Mouse (Mus musculus): ENCODE measurements around the gene Fam8a1. TPM values are rescaled to one million over a fixed set of nuclear protein-coding genes. Genes with fewer than 3 reads are reported as not detected.

Gene Fam8a1
- polyA plus RNA-seq, 1 experiment from 2014 or later: 4.6 TPM

DNA sequence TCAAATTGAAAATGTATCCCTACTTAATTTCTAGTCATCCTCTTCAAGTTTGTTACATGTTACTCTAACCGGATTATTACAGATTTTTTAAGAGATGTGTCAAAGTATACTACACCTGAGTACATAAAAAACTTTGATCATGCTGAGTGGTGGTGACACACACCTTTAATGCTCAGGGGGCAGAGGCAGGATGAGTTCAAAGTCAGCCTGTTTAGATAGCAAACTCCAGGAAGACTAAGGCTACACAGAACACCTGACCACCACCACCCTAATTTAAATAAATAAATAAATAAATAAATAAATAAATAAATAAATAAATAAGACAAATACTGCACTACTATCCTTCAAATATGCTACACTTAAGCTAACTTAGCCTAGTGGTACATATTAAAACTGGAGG is 26.6 kb downstream of the Fam8a1 start:
- no peaks in the 10 kb centered on the region for H3K4me1 ChIP-seq (ENCODE audit: control insufficient read depth, insufficient read depth, low read length)
- no peak overlapping the region for H3K4me3 ChIP-seq (ENCODE audit: low read length)
- no peaks in the 10 kb centered on the region for H3K9me3 ChIP-seq (ENCODE audit: control insufficient read depth, low read length)
- 92% methylated on average over 1 of the region's 1 CpGs for WGBS
- no peaks in the 10 kb centered on the region for H3K27me3 ChIP-seq (replicated peaks; ENCODE audit: control insufficient read depth, insufficient read depth, low read length)
- H3K9ac ChIP-seq (ENCODE audit: low read depth, low read length): no peak overlapping the region
- H3K27ac ChIP-seq (ENCODE audit: low read length): no peak overlapping the region
- ATAC-seq: peak; percentile 74
- peaks cover 5% of the 10 kb centered on the region for H3K36me3 ChIP-seq (ENCODE audit: control insufficient read depth, insufficient read depth, low read length)
- H3K4me2 ChIP-seq (ENCODE audit: low read depth, low read length): no peak overlapping the region

DNA sequence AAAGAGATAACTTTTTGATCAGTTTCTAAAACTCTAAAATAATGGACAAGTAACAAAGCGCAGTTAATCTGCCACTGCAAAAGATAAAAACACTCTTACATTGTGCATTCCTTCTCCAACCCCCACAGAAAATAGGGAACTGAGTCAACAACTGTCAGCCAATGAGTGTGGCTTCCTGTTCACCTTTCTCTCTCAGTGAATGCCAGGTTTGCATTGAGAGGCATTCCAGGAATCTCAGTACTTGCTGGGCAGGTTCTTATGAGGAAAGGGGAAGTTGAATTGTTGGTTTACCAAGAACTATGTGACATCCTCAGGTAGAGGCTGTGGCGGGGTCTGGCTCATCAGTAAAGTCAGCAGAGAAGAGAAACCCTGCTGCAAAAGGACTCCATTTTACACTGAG is 27.5 kb downstream of the Fam8a1 start:
- Histone ChIP-seq H3K9me3 (ENCODE audit: control insufficient read depth, low read length) (no peaks in the 10 kb centered on the region), H3K4me1 (ENCODE audit: control insufficient read depth, insufficient read depth, low read length) (no peaks in the 10 kb centered on the region), H3K9ac (ENCODE audit: low read depth, low read length) (no peak overlapping the region), H3K4me3 (ENCODE audit: low read length) (no peak overlapping the region), H3K27ac (ENCODE audit: low read length) (peak overlapping the region; percentile 33; the same call in 1 of the 2 replicates), H3K4me2 (ENCODE audit: low read depth, low read length) (no peak overlapping the region), H3K36me3 (ENCODE audit: control insufficient read depth, insufficient read depth, low read length) (peaks cover 5% of the 10 kb centered on the region), H3K27me3 (replicated peaks; ENCODE audit: control insufficient read depth, insufficient read depth, low read length) (no peaks in the 10 kb centered on the region)
- ATAC-seq: peak; percentile 45; the same call in 1 of the 2 replicates
- WGBS: 70% methylated on average over 2 of the region's 2 CpGs

DNA sequence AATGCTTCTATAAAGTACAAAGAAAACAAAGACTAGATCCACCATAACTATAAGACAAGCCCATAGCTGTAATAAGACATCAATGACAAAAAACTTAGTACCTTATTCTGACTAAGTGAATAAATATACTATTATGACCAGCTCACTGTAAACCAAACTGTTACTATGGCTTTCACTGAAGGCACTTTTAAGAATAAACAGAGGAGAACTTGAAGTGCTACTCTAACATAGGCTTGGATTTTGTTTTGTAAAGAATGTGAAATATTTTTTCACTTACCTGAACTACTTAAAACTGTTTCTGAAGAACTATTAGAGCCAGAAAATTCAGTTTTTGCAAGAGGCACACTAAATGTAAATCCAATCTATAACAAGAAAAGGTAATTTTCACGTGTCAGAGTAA is 30.1 kb downstream of the Fam8a1 start:
- H3K36me3 ChIP-seq (ENCODE audit: control insufficient read depth, insufficient read depth, low read length): no peaks in the 10 kb centered on the region
- no peaks in the 10 kb centered on the region for H3K27me3 ChIP-seq (replicated peaks; ENCODE audit: control insufficient read depth, insufficient read depth, low read length)
- H3K9ac ChIP-seq (ENCODE audit: low read depth, low read length): no peak overlapping the region
- 90% methylated on average over 1 of the region's 1 CpGs for WGBS
- H3K4me3 ChIP-seq (ENCODE audit: low read length): no peak overlapping the region
- no peak overlapping the region for H3K27ac ChIP-seq (ENCODE audit: low read length)
- no peaks in the 10 kb centered on the region for H3K4me1 ChIP-seq (ENCODE audit: control insufficient read depth, insufficient read depth, low read length)
- H3K9me3 ChIP-seq (ENCODE audit: control insufficient read depth, low read length): no peaks in the 10 kb centered on the region
- H3K4me2 ChIP-seq (ENCODE audit: low read depth, low read length): no peak overlapping the region
- no peak for ATAC-seq

DNA sequence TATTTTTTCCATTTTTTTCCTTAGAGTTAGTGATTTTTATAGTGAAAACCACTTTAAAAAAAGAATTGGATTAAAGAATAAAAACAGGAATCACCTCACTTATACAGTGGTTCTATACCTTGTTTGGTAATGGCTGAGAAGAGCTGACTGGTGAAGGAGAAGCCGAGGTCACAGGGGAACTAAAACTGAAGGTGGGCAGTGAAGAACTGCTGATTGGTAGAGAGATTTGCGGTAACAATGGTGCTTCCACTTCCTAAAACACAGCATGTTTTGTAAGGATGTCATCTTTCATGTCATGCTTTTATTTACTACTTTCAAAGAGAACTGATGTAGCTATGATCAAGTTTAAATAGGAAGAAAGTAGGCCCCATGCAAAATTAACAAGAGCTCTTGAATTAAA is 32.2 kb downstream of the Fam8a1 start:
- ATAC-seq: no peak
- H3K27ac ChIP-seq (ENCODE audit: low read length): no peak overlapping the region
- H3K36me3 ChIP-seq (ENCODE audit: control insufficient read depth, insufficient read depth, low read length): no peaks in the 10 kb centered on the region
- H3K4me1 ChIP-seq (ENCODE audit: control insufficient read depth, insufficient read depth, low read length): no peaks in the 10 kb centered on the region
- H3K4me3 ChIP-seq (ENCODE audit: low read length): no peak overlapping the region
- no peak overlapping the region for H3K4me2 ChIP-seq (ENCODE audit: low read depth, low read length)
- H3K9me3 ChIP-seq (ENCODE audit: control insufficient read depth, low read length): no peaks in the 10 kb centered on the region
- WGBS: 83% methylated on average over 2 of the region's 2 CpGs
- H3K9ac ChIP-seq (ENCODE audit: low read depth, low read length): no peak overlapping the region
- H3K27me3 ChIP-seq (replicated peaks; ENCODE audit: control insufficient read depth, insufficient read depth, low read length): no peaks in the 10 kb centered on the region

DNA sequence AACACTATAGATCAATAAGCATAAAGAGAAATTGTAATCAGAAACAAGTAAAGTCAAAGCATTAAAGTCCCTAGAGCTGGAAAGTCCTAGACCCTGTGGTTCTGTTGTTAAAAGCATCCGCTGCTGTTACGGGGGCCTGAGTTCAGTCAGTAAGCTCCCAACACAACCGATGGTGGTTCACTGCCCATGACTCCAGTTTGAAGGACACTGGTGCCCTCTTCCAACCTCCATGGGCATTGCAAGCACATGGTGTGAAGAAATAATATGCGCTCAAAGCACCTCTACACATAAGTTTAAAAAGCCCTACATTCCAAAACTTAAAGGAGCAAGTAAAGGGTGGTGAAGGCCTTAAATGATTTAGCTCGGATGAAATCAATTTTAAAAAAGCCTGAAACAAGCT is 33.8 kb downstream of the Fam8a1 start:
- Histone ChIP-seq H3K4me3 (ENCODE audit: low read length) (no peak overlapping the region), H3K36me3 (ENCODE audit: control insufficient read depth, insufficient read depth, low read length) (no peaks in the 10 kb centered on the region), H3K27ac (ENCODE audit: low read length) (no peak overlapping the region), H3K9ac (ENCODE audit: low read depth, low read length) (no peak overlapping the region), H3K4me2 (ENCODE audit: low read depth, low read length) (no peak overlapping the region), H3K27me3 (replicated peaks; ENCODE audit: control insufficient read depth, insufficient read depth, low read length) (no peaks in the 10 kb centered on the region), H3K9me3 (ENCODE audit: control insufficient read depth, low read length) (no peaks in the 10 kb centered on the region), H3K4me1 (ENCODE audit: control insufficient read depth, insufficient read depth, low read length) (no peaks in the 10 kb centered on the region)
- 85% methylated on average over 5 of the region's 5 CpGs for WGBS
- no peak for ATAC-seq

DNA sequence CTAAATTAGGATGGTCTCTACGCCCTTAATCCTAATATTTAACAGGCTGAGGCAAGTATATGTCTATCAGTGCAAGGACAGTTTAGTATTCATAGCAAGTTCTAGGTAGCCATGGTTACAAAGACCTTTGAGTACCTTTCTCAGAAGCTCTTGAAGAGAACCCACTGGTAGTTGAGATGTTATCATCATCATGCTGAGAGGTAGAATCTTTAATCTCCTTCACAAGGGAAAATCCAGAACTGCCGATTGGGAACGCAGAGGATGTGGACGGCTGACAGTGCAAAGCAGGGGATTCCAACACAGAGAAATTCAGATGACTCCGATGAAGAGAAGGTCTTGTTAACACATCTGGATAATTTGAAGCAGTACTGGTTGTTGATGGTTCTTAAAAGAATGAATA is 44.2 kb downstream of the Fam8a1 start:
- no peaks in the 10 kb centered on the region for H3K9me3 ChIP-seq (ENCODE audit: control insufficient read depth, low read length)

DNA sequence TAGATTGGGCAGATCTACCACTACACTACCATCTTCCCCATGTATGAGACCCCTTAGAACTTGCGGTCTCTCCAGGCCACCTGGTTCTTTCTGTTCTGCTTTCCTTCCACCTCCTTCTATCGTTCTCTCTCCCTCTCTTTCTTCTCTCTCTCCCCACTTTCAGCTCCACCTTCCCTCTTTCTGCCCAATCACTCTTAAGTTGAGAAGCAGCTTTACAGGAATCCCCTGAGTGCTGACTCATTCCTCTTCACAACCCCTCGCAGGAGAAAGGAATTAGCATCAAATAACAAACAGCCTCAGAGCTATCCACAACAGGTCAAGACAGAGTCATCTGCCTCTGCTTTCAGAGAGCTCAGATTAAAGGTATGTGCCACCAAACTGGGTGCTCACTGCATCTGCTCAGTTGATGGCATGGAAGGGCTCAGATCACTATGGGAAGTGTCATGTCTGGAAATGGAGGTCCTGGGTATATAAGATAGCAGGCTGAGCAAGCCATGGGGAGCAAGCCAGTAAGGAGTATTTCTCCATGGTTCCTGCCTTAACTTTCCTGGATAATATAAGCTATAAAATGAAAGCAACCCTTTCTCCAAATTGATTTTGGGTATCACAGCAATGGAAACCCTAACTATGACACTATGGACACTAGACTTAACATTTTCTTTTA is 46.8 kb downstream of the Fam8a1 start:
- H3K4me1 ChIP-seq (ENCODE audit: control insufficient read depth, insufficient read depth, low read length): no peaks in the 10 kb centered on the region; the same call in 1 of the 2 replicates
- H3K27ac ChIP-seq (ENCODE audit: low read length): no peak overlapping the region
- H3K9me3 ChIP-seq (ENCODE audit: control insufficient read depth, low read length): no peaks in the 10 kb centered on the region
- no peak overlapping the region for H3K9ac ChIP-seq (ENCODE audit: low read depth, low read length)
- WGBS: 64% methylated on average over 3 of the region's 3 CpGs
- H3K4me3 ChIP-seq (ENCODE audit: low read length): no peak overlapping the region
- H3K4me2 ChIP-seq (ENCODE audit: low read depth, low read length): no peak overlapping the region
- ATAC-seq: no peak
- no peaks in the 10 kb centered on the region for H3K27me3 ChIP-seq (replicated peaks; ENCODE audit: control insufficient read depth, insufficient read depth, low read length)
- H3K36me3 ChIP-seq (ENCODE audit: control insufficient read depth, insufficient read depth, low read length): peaks cover 4% of the 10 kb centered on the region; the same call in 1 of the 2 replicates

More for the DNA sequence above, 44.2 kb downstream of the Fam8a1 start:
- no peak overlapping the region for H3K9ac ChIP-seq (ENCODE audit: low read depth, low read length)
- H3K27ac ChIP-seq (ENCODE audit: low read length): no peak overlapping the region
- peaks cover 6% of the 10 kb centered on the region for H3K36me3 ChIP-seq (ENCODE audit: control insufficient read depth, insufficient read depth, low read length)
- no peaks in the 10 kb centered on the region; the same call in 1 of the 2 replicates for H3K4me1 ChIP-seq (ENCODE audit: control insufficient read depth, insufficient read depth, low read length)
- H3K4me2 ChIP-seq (ENCODE audit: low read depth, low read length): no peak overlapping the region
- H3K4me3 ChIP-seq (ENCODE audit: low read length): no peak overlapping the region
- WGBS: 96% methylated on average over 5 of the region's 5 CpGs
- ATAC-seq: no peak
- H3K27me3 ChIP-seq (replicated peaks; ENCODE audit: control insufficient read depth, insufficient read depth, low read length): no peaks in the 10 kb centered on the region

DNA sequence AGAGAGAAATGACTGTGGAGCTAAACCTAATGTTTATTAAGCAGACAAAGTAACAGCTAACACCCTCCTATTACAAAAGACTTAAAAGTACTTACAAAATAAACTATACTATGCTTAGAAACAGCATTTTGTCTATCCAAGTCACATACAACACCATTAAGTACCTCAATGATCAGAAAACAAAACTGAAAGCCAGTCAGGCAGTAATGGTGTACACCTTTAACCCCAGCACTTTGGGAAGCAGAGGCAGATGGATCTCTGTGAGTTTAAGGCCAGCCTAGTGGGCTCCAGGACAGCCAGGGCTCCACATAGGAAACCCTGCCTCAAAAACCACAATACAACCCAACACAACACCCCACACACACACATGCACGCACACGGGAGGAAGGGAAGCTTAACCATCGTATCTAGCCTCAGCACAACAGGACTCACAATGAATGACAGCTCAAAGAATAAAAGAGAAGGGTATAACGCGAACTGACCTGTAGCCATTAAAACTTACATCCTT is 49.6 kb downstream of the Fam8a1 start:
- H3K36me3 ChIP-seq (ENCODE audit: control insufficient read depth, insufficient read depth, low read length): no peaks in the 10 kb centered on the region
- H3K27me3 ChIP-seq (replicated peaks; ENCODE audit: control insufficient read depth, insufficient read depth, low read length): no peaks in the 10 kb centered on the region
- H3K4me2 ChIP-seq (ENCODE audit: low read depth, low read length): no peak overlapping the region
- H3K9ac ChIP-seq (ENCODE audit: low read depth, low read length): no peak overlapping the region
- WGBS: 80% methylated on average over 5 of the region's 5 CpGs
- H3K4me3 ChIP-seq (ENCODE audit: low read length): no peak overlapping the region
- no peaks in the 10 kb centered on the region for H3K9me3 ChIP-seq (ENCODE audit: control insufficient read depth, low read length)
- H3K27ac ChIP-seq (ENCODE audit: low read length): no peak overlapping the region
- no peak for ATAC-seq
- no peaks in the 10 kb centered on the region; the same call in 1 of the 2 replicates for H3K4me1 ChIP-seq (ENCODE audit: control insufficient read depth, insufficient read depth, low read length)

DNA sequence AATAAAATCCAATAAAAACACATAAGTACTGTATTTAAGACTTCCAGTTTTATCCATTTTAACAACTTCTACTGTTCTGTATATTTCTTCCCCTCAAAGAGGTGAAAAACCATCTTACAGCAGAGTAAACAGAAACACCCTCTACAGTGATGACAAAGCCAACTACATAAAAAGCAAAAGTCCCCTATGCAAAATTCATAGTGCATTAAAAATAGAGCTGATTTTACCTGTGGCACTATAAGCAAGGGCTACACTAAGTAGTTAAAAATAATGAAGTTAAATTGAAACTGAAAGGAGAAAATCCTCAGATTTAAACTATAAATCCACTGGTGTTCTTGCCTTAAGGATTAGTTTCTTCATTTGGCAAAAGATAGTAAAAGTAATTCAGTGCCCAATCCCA is 51.7 kb downstream of the Fam8a1 start:
- Histone ChIP-seq H3K9ac (ENCODE audit: low read depth, low read length) (no peak overlapping the region), H3K9me3 (ENCODE audit: control insufficient read depth, low read length) (no peaks in the 10 kb centered on the region), H3K4me2 (ENCODE audit: low read depth, low read length) (no peak overlapping the region), H3K4me3 (ENCODE audit: low read length) (no peak overlapping the region), H3K27me3 (replicated peaks; ENCODE audit: control insufficient read depth, insufficient read depth, low read length) (no peaks in the 10 kb centered on the region), H3K27ac (ENCODE audit: low read length) (no peak overlapping the region), H3K36me3 (ENCODE audit: control insufficient read depth, insufficient read depth, low read length) (no peaks in the 10 kb centered on the region), H3K4me1 (ENCODE audit: control insufficient read depth, insufficient read depth, low read length) (peaks cover 6% of the 10 kb centered on the region)
- ATAC-seq: no peak

DNA sequence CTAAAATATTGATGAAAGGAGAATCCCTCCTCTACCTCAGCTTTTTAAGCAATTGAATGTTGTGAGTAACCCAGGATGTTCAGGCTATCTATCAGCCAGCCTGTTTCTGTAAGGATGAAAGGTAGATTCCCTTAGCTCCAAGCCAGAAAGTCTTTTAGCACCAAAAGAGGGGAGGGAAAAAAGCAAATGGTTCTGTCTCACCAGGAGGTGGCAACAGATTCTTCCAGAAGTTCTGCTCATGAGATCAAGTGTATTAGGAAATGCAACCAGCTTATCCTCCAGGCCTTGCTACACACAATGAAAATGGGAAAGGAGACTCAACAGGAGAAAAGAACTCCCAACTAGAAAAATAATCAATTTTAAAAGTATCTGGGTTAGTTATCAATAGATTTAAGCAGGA is 55.0 kb downstream of the Fam8a1 start:
- no peak overlapping the region for H3K4me3 ChIP-seq (ENCODE audit: low read length)
- no peak overlapping the region for H3K4me2 ChIP-seq (ENCODE audit: low read depth, low read length)
- H3K9me3 ChIP-seq (ENCODE audit: control insufficient read depth, low read length): no peaks in the 10 kb centered on the region
- no peak overlapping the region for H3K9ac ChIP-seq (ENCODE audit: low read depth, low read length)
- H3K36me3 ChIP-seq (ENCODE audit: control insufficient read depth, insufficient read depth, low read length): no peaks in the 10 kb centered on the region
- H3K27ac ChIP-seq (ENCODE audit: low read length): no peak overlapping the region
- H3K4me1 ChIP-seq (ENCODE audit: control insufficient read depth, insufficient read depth, low read length): peaks cover 6% of the 10 kb centered on the region
- no peak for ATAC-seq
- H3K27me3 ChIP-seq (replicated peaks; ENCODE audit: control insufficient read depth, insufficient read depth, low read length): no peaks in the 10 kb centered on the region
